Mouse (Mus musculus): ENCODE measurements at regions not wholly inside any gene's neighbourhood (a gene's known extent, or its start where the extent isn't known, plus 50 kb on each side); places are given as distances from the start of the nearest gene placed in this dataset.

DNA sequence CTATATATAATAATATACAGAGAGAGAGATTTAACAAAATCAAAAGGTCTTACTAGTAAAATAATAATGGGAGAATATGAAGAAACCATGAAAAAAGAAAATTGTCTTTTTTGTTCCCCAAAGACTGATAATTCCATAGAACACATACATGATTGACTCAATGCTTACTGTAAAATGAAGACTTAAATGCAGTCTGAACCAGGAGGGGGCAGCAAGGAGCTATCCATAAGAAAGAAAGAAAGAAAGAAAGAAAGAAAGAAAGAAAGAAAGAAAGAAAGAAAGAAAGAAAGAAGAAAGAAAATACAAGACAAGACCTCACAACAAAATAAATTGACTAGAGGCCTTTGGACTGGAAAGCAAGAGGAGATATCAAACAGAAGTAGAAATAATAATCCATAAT lies 868.8 kb upstream of the Acvr2a start:
- no peak for DNase-seq (ENCODE audit: low read depth, low spot score)
- no peak for ATAC-seq
- POLR2A ChIA-PET = no interaction called here
- CTCF ChIA-PET = no interaction called here
- peak; percentile 14 for TF ChIP-seq CTCF (IDR thresholded peaks at IDR 0.05)
- in situ Hi-C loops (cut with MboI; ENCODE audit: low pct_unique_long_range_greater_than_20kb) = no loop called here
- H3K27me3 ChIP-seq = peaks cover 6% of the 10 kb centered on the region

DNA sequence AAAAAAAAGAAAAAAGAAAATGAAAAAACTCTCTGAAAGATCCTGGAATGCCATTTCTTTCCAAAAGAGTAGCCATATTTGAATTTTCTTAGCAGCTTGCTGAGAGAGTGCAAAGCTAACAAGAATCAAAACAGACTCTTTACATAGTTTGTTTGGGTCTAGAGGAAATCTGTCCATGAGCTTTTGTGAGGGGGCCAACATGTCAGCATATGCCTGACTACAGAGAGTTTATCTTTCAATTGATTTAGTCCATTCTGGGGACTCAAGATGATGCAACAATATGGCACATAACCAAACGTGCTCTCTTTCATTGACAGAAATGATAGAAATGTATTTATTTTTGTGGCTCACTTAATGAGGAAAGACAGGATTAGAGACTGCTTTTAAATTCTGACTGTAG lies 822.8 kb upstream of the Acvr2a start:
- no peak for ATAC-seq
- POLR2A ChIA-PET = no interaction called here
- no peak for TF ChIP-seq CTCF (IDR thresholded peaks at IDR 0.05)
- in situ Hi-C loops (cut with MboI; ENCODE audit: low pct_unique_long_range_greater_than_20kb) = no loop called here
- CTCF ChIA-PET = interaction anchor here (1.3 kb wide), 1 partner anchor 10 kb away, joined by 4 read pairs; no protein-coding TSS in a partner anchor
- no peak for DNase-seq (ENCODE audit: low read depth, low spot score)
- peaks cover 16% of the 10 kb centered on the region for H3K27me3 ChIP-seq

DNA sequence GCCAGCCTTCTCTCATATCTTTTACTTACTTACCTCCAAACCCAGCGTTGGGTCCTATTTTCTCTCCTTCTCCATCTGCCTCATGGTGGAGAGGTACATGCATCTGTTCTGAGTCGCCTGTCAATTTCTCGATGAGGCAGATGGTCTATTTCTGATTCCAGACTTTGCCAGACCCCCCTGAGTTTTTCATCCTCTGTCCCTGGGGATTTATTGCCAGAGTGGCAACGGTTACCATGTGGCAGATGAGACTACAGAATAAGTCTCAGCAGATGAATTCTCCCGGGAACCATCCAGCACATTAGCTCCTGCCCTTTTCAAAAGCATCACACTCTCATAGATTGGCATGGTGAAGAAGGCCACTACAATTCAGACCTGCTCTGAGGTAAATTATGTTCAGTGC lies 819.7 kb upstream of the Acvr2a start:
- in situ Hi-C loops (cut with MboI; ENCODE audit: low pct_unique_long_range_greater_than_20kb) = no loop called here
- H3K27me3 ChIP-seq = peaks cover 35% of the 10 kb centered on the region
- no peak for DNase-seq (ENCODE audit: low read depth, low spot score)
- ATAC-seq = no peak
- no peak for TF ChIP-seq CTCF (IDR thresholded peaks at IDR 0.05)
- ChIA-PET CTCF (no interaction called here), POLR2A (no interaction called here)

DNA sequence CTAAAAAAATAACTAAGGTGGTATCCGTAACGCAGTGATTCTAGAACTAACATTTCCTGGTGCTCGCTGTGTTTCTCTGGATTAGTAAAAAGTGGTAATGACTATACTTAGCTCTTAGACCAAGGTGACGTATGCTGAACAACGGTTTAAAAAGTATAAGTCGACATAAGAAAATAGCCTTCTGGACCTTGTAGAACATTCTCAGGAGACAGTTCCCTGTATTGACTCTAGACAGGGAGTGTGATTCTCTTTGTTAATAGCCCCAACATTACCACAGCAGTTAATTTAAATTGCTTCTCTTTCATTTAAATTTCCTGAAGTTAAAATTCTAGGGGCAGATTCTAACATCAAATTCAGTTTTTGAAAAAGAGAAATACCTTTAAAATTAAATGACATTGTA lies 812.7 kb upstream of the Acvr2a start:
- DNase-seq (ENCODE audit: low read depth, low spot score) (no peak), ATAC-seq (no peak)
- POLR2A ChIA-PET = interaction anchor here (0.6 kb wide), 1 partner anchor 667 kb away, joined by 3 read pairs; no protein-coding TSS in a partner anchor
- in situ Hi-C loops (cut with MboI; ENCODE audit: low pct_unique_long_range_greater_than_20kb) = loop anchor here (5.0 to 25.0 kb wide), 2 partner anchors 886 to 1311 kb away; no protein-coding TSS in a partner anchor
- H3K27me3 ChIP-seq = peaks cover 18% of the 10 kb centered on the region
- TF ChIP-seq CTCF (IDR thresholded peaks at IDR 0.05) = no peak
- CTCF ChIA-PET = interaction anchor here (0.6 to 4.1 kb wide), 7 partner anchors 10 to 885 kb away, joined by 3 to 17 read pairs (median 3); no protein-coding TSS in a partner anchor

DNA sequence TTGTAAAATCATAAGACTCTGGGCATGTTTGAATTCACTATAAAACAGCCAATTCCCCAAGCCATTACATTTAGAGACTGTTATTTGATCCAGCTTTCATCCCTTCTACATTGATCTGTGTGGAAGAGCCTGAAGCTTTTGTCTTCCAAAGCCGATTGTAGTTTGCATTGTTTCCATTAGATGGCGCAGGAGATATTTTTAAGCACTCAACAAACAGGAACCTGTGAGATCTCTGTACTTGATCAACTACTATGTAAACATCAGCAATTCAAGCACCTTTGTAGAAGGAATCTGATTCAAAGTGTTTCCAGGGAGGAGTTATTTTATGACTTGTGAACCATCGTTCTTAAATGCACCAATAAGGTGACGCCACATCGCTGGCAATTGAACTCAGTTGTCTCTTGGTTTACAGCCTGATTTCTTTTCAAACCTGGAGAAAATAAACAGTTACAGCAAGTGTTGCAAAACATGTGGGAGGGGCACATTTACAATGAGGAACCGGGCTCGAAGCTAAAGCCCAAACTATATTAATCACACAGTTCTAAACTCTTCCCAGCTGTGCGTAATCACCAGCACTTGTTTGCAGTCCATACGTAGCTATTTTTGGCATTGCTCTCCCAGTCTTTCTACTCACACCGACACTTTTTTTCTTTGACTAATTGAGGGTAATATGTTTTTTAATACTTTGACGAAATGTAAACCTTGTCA lies 812.0 kb upstream of the Acvr2a start:
- in situ Hi-C loops (cut with MboI; ENCODE audit: low pct_unique_long_range_greater_than_20kb) = loop anchor here (5.0 to 25.0 kb wide), 2 partner anchors 885 to 1310 kb away; no protein-coding TSS in a partner anchor
- H3K27me3 ChIP-seq = peaks cover 15% of the 10 kb centered on the region
- POLR2A ChIA-PET = interaction anchor here (0.6 kb wide), 1 partner anchor 667 kb away, joined by 3 read pairs; no protein-coding TSS in a partner anchor
- CTCF ChIA-PET = interaction anchor here (0.6 to 4.1 kb wide), 7 partner anchors 10 to 884 kb away, joined by 3 to 17 read pairs (median 3); no protein-coding TSS in a partner anchor
- DNase-seq (ENCODE audit: low read depth, low spot score) = peak; percentile 12
- no peak for ATAC-seq
- TF ChIP-seq CTCF (IDR thresholded peaks at IDR 0.05) = peak; percentile 71

DNA sequence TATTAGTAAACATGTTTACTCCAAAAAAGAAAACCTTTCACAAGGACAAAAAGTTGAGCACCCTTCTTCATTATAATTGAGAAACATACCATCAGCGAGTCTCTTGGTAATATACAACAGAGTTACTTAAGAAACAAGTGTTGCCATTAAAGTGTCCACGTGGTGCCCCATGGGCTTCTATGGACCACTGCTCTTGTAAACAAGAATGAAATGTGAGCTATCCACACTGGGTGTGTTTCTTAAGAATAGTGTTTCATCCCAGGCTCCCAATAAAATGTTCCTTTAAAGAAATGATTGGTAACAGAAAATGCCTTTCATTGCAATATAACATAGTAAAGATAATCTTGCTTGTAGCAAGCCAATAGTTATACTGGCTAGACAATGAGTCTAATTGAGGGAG lies 803.6 kb upstream of the Acvr2a start:
- peaks cover 11% of the 10 kb centered on the region for H3K27me3 ChIP-seq
- ATAC-seq (no peak), DNase-seq (ENCODE audit: low read depth, low spot score) (no peak)
- in situ Hi-C loops (cut with MboI; ENCODE audit: low pct_unique_long_range_greater_than_20kb) = loop anchor here (25.0 kb wide), 1 partner anchor 1302 kb away; no protein-coding TSS in a partner anchor
- ChIA-PET POLR2A (no interaction called here), CTCF (no interaction called here)
- TF ChIP-seq CTCF (IDR thresholded peaks at IDR 0.05) = no peak

DNA sequence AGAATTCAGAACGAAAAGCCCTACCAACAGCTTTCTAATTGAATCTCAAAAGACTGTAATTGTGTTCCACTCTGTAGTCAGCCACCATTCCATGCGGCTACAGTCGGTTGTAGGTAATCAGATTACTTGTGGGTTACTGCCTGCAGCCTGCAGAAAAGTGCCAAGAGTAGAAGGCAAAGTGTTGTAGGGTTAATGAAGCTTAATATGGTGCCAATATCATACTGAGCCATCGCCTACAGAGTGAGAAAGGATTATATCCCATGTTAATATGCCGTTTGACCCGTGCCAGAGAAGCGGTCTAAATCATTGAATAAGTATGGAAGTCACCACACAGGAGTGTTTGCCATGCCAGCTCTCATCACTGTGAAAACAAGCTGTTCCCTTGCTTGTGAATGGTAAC lies 786.4 kb upstream of the Acvr2a start:
- in situ Hi-C loops (cut with MboI; ENCODE audit: low pct_unique_long_range_greater_than_20kb) = no loop called here
- ChIA-PET CTCF (interaction anchor here (1.8 kb wide), 1 partner anchor 10 kb away, joined by 4 read pairs; no protein-coding TSS in a partner anchor), POLR2A (no interaction called here)
- DNase-seq (ENCODE audit: low read depth, low spot score) (no peak), ATAC-seq (no peak)
- TF ChIP-seq CTCF (IDR thresholded peaks at IDR 0.05) = no peak
- no peaks in the 10 kb centered on the region for H3K27me3 ChIP-seq

DNA sequence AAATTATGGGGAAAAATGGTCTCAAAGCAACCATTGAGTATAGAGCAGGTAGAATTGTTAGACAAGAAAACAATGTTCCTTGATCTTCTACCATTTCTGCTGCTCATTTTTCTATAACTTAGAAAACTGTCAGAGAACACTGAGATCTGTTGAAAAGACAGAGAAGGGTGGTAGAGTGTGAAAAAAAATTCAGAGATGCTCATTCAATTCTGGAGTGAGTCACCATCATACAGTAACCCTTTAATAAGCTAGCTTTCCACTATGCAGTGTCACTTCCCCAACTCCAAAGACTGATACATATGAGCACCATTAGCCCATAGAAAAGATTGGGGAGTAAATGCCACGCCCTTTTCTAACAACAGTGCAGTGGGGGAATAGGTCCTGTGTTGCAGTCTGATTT lies 752.5 kb upstream of the Acvr2a start:
- peaks cover 8% of the 10 kb centered on the region for H3K27me3 ChIP-seq
- DNase-seq (ENCODE audit: low read depth, low spot score) (no peak), ATAC-seq (no peak)
- ChIA-PET POLR2A (no interaction called here), CTCF (no interaction called here)
- no peak for TF ChIP-seq CTCF (IDR thresholded peaks at IDR 0.05)
- in situ Hi-C loops (cut with MboI; ENCODE audit: low pct_unique_long_range_greater_than_20kb) = no loop called here

DNA sequence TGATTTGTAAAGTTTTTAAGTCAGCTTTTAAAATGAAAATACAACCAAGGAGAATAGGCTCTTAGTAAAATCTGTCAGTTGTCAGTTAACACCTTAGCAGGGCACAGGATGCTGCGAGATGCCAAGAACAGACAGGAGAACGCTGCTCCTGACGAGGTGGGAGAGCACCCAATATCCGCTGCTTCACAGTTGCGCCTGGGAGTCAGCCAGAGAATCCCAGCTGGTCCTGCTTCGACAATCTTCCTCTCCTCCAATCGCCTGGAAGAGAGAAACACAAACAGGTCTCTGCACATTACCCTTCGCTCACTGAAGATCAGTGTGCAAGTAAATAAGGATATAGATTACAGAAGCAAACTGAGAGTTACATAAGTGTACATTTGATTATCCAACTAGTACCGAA lies 750.5 kb upstream of the Acvr2a start:
- no peak for DNase-seq (ENCODE audit: low read depth, low spot score)
- no peak for TF ChIP-seq CTCF (IDR thresholded peaks at IDR 0.05)
- in situ Hi-C loops (cut with MboI; ENCODE audit: low pct_unique_long_range_greater_than_20kb) = no loop called here
- H3K27me3 ChIP-seq = peaks cover 8% of the 10 kb centered on the region
- ChIA-PET POLR2A (no interaction called here), CTCF (no interaction called here)
- ATAC-seq = no peak

DNA sequence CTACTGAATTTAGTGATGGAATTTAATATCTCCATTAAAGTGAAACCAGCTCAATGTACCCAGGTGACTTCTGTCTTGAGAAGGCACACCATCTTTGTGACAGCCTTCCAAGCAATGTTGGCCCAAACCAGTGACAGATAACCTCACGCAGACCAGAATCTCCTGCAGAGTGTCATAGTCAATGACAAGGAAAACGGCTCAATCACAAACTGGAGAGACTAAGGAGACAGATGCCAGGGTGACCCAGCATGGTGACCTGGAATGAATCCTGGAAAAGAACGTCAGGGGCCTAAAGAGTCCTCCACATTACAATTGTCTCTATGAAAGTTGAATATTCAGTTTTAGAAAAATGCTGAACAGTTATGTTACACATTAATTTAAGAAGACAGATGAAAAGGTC lies 748.7 kb upstream of the Acvr2a start:
- in situ Hi-C loops (cut with MboI; ENCODE audit: low pct_unique_long_range_greater_than_20kb) = no loop called here
- no peak for DNase-seq (ENCODE audit: low read depth, low spot score)

DNA sequence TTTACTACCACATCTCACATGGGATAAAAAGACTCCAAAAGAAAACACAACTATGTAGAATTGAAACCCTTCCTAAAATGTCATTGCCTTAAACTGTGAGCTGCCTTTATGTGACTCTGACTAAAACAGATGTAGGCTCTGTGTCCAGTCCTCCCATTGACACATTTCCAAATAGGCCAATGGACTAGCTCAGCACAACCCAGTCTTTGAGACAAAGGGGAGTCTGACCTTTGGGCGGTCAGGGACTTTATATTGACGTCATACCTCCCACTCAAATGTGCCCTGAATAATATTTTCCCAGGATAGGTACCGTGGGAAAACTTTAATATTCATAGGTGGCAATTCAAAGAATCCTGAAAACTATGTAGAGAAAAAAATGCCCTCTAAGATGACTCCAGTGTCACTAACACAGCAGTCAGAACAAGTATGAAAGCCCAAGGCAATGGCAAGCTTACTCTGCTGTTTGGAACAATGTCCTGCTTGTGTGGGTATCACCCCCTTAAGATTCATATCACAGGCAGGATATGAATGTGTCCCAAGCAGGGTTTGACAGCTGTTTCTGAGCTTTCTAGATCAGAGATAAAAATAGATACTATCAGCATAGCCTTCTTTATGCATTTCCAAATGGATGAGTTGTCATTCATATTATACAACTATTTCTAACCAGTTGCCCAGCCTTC lies 731.6 kb upstream of the Acvr2a start:
- DNase-seq (ENCODE audit: low read depth, low spot score) (no peak), ATAC-seq (no peak)
- no peak for TF ChIP-seq CTCF (IDR thresholded peaks at IDR 0.05)
- peaks cover under 1% of the 10 kb centered on the region for H3K27me3 ChIP-seq
- POLR2A ChIA-PET = no interaction called here
- CTCF ChIA-PET = interaction anchor here (1.1 to 1.6 kb wide), 2 partner anchors 21 to 800 kb away, joined by 3 read pairs; no protein-coding TSS in a partner anchor
- in situ Hi-C loops (cut with MboI; ENCODE audit: low pct_unique_long_range_greater_than_20kb) = no loop called here

More for the DNA sequence above, 748.7 kb upstream of the Acvr2a start:
- ATAC-seq = no peak
- POLR2A ChIA-PET = no interaction called here
- no peak for TF ChIP-seq CTCF (IDR thresholded peaks at IDR 0.05)
- CTCF ChIA-PET = no interaction called here
- peaks cover 5% of the 10 kb centered on the region for H3K27me3 ChIP-seq
